Mouse (Mus musculus): ENCODE measurements around the gene Spindoc. TPM values are rescaled to one million over a fixed set of nuclear protein-coding genes. Genes with fewer than 3 reads are reported as not detected.

Gene Spindoc
- polyA plus RNA-seq (2014; fragmentation: Illumina TruSeq; extraction: RNeasy Lipid Tissue Mini Kit (QIAGEN cat#74804); ENCODE audit: low read depth, low replicate concordance) = 8.9 TPM

GRCm38 (mm10) chr19:7382903-7383865 lies at the start of gene Spindoc:
Gene Spindoc, minus strand, starts transcription at chr19:7382994.

GRCm38 (mm10) chr19:7416834-7417735 lies 34.3 kb upstream of the Spindoc start, which contains the start of gene 2700081O15Rik:
Gene 2700081O15Rik, plus strand, starts transcription at chr19:7417625.

GRCm38 (mm10) chr19:7341512-7342397 lies 41.0 kb downstream of the Spindoc start, which contains the start of gene Mark2:
Gene Mark2, minus strand, starts transcription at chr19:7341860.

Other genes with a start within 250 kb of the Spindoc start
- gene Otub1, start 176.7 kb downstream of the Spindoc start, polyA plus RNA-seq (2014; fragmentation: Illumina TruSeq; extraction: RNeasy Lipid Tissue Mini Kit (QIAGEN cat#74804); ENCODE audit: low read depth, low replicate concordance) = 49.5 TPM
- gene Cox8a, start 165.4 kb downstream of the Spindoc start, polyA plus RNA-seq (2014; fragmentation: Illumina TruSeq; extraction: RNeasy Lipid Tissue Mini Kit (QIAGEN cat#74804); ENCODE audit: low read depth, low replicate concordance) = 337 TPM
- 27.8 TPM for gene Naa40, start 141.8 kb downstream of the Spindoc start, polyA plus RNA-seq (2014; fragmentation: Illumina TruSeq; extraction: RNeasy Lipid Tissue Mini Kit (QIAGEN cat#74804); ENCODE audit: low read depth, low replicate concordance)
- gene Rcor2, start 115.7 kb downstream of the Spindoc start, polyA plus RNA-seq (2014; fragmentation: Illumina TruSeq; extraction: RNeasy Lipid Tissue Mini Kit (QIAGEN cat#74804); ENCODE audit: low read depth, low replicate concordance) = 7.4 TPM
- 31.5 TPM for gene Mark2, start 41.1 kb downstream of the Spindoc start, polyA plus RNA-seq (2014; fragmentation: Illumina TruSeq; extraction: RNeasy Lipid Tissue Mini Kit (QIAGEN cat#74804); ENCODE audit: low read depth, low replicate concordance)
- gene 2700081O15Rik, start 34.6 kb upstream of the Spindoc start, polyA plus RNA-seq (2014; fragmentation: Illumina TruSeq; extraction: RNeasy Lipid Tissue Mini Kit (QIAGEN cat#74804); ENCODE audit: low read depth, low replicate concordance) = 15.0 TPM
- gene Rtn3, start 100.3 kb upstream of the Spindoc start, polyA plus RNA-seq (2014; fragmentation: Illumina TruSeq; extraction: RNeasy Lipid Tissue Mini Kit (QIAGEN cat#74804); ENCODE audit: low read depth, low replicate concordance) = 85.5 TPM
- gene Atl3, start 111.0 kb upstream of the Spindoc start, polyA plus RNA-seq (2014; fragmentation: Illumina TruSeq; extraction: RNeasy Lipid Tissue Mini Kit (QIAGEN cat#74804); ENCODE audit: low read depth, low replicate concordance) = 12.7 TPM
- gene Pla2g16, start 174.5 kb upstream of the Spindoc start, polyA plus RNA-seq (2014; fragmentation: Illumina TruSeq; extraction: RNeasy Lipid Tissue Mini Kit (QIAGEN cat#74804); ENCODE audit: low read depth, low replicate concordance) = 108 TPM
- gene Lgals12, start 224.2 kb upstream of the Spindoc start, polyA plus RNA-seq (2014; fragmentation: Illumina TruSeq; extraction: RNeasy Lipid Tissue Mini Kit (QIAGEN cat#74804); ENCODE audit: low read depth, low replicate concordance) = 0.34 TPM
- not detected for gene Hrasls5, start 229.5 kb upstream of the Spindoc start, polyA plus RNA-seq (2014; fragmentation: Illumina TruSeq; extraction: RNeasy Lipid Tissue Mini Kit (QIAGEN cat#74804); ENCODE audit: low read depth, low replicate concordance)

Data from heart, adult 10 weeks (tissue).